Mouse (Mus musculus): Measurements from ENCODE around the gene Fv1. TPM values are rescaled to one million over a fixed set of nuclear protein-coding genes. Genes with fewer than 3 reads are reported as not detected.

The Fv1 gene
- total RNA-seq, 1 experiment from 2014 or later, result 22.0 TPM

Other genes with a start within 250 kb of the Fv1 start
- gene Zfp979, start 226.5 kb upstream of the Fv1 start, total RNA-seq (2017), result not detected in 2 replicates
- 0.25 TPM in 1 of 2 replicates, not detected in the other for gene Zfp534, start 166.4 kb upstream of the Fv1 start, total RNA-seq (2017)
- 44.7 and 50.8 TPM in 2 replicates for gene Zfp984, start 59.2 kb upstream of the Fv1 start, total RNA-seq (2017)
- gene Zfp933, start 20.6 kb upstream of the Fv1 start, total RNA-seq (2017), result 10.3 and 10.8 TPM in 2 replicates
- 67.3 and 77.2 TPM in 2 replicates for gene Miip, start 163 bp upstream of the Fv1 start, total RNA-seq (2017)
- 22.2 and 28.7 TPM in 2 replicates for gene Mfn2, start 35.7 kb downstream of the Fv1 start, total RNA-seq (2017)
- gene Plod1, start 67.8 kb downstream of the Fv1 start, total RNA-seq (2017), result 15.5 and 15.7 TPM in 2 replicates
- 50.6 and 53.2 TPM in 2 replicates for gene 2510039O18Rik, start 71.9 kb downstream of the Fv1 start, total RNA-seq (2017)
- not detected in 2 replicates for gene Nppb, start 116.8 kb downstream of the Fv1 start, total RNA-seq (2017)
- not detected in 2 replicates for gene Nppa, start 131.7 kb downstream of the Fv1 start, total RNA-seq (2017)
- 14.9 and 16.5 TPM in 2 replicates for gene Clcn6, start 169.8 kb downstream of the Fv1 start, total RNA-seq (2017)
- gene Mthfr, start 170.1 kb downstream of the Fv1 start, total RNA-seq (2017), result 10.0 and 20.0 TPM in 2 replicates
- gene Agtrap, start 219.1 kb downstream of the Fv1 start, total RNA-seq (2017), result 19.3 and 20.5 TPM in 2 replicates